Mouse (Mus musculus) hindbrain, postnatal 0 days (tissue): ENCODE results near the gene Luc7l3. TPM values are rescaled to one million over a fixed set of nuclear protein-coding genes. Genes with fewer than 3 reads are reported as not detected.
A peak's percentile ranks its signal among the peaks of the same experiment; 100 is the strongest.

ENCODE experiments used
- ATAC-seq: fragments of 200-750 bp; cut with Nextera tagmentation; 2 replicates; pipeline ENCODE4 v1.8.0; 2017; ENCODE audit warnings: mild to moderate bottlenecking, moderate TSS enrichment, moderate library complexity
- DNase-seq: peaks from one replicate; pipeline ENCODE4 v3.0.0-alpha.2; 2015; ENCODE audit warnings: low spot score
- H3K27ac ChIP-seq: fragments of 300-500 bp; sonication (generic); 2 replicates; pipeline ENCODE4 v1.5.1; 2014; ENCODE audit warnings: mild to moderate bottlenecking
- H3K27me3 ChIP-seq: fragments of 300-500 bp; sonication (generic); 2 replicates; pipeline ENCODE4 v1.6.1; 2014; ENCODE audit warnings: low read length, mixed read lengths; ENCODE audit not compliant: insufficient read depth
- H3K36me3 ChIP-seq: fragments of 300-500 bp; sonication (generic); 2 replicates; pipeline ENCODE4 v1.6.1; 2014; ENCODE audit warnings: low read length, mixed read lengths; ENCODE audit not compliant: insufficient read depth
- H3K4me1 ChIP-seq: fragments of 300-500 bp; sonication (generic); 2 replicates; pipeline ENCODE4 v1.6.1; 2014; ENCODE audit warnings: antibody characterized with exemption, low read length, mixed read lengths; ENCODE audit not compliant: insufficient read depth
- H3K4me2 ChIP-seq: fragments of 300-500 bp; sonication (generic); 2 replicates; pipeline ENCODE4 v1.6.1; 2014; ENCODE audit warnings: low read depth, mild to moderate bottlenecking, low read length, moderate library complexity, mixed read lengths
- H3K4me3 ChIP-seq: fragments of 300-500 bp; sonication (generic); 2 replicates; pipeline ENCODE4 v1.5.1; 2014; ENCODE audit warnings: low read length
- H3K9ac ChIP-seq: fragments of 300-500 bp; sonication (generic); replicated peaks from 2 replicates; pipeline ENCODE4 v1.6.1; 2014; ENCODE audit warnings: mild to moderate bottlenecking, low read length, moderate library complexity, mixed read lengths
- H3K9me3 ChIP-seq: fragments of 300-500 bp; sonication (generic); 2 replicates; pipeline ENCODE4 v1.6.1; 2016; ENCODE audit warnings: low read length, mixed read lengths
- CTCF ChIP-seq: IDR thresholded peaks from 2 replicates; pipeline ENCODE4 v1.5.1; 2016; ENCODE audit warnings: antibody characterized with exemption, control low read depth, low read depth
- WGBS: fragments of 180-500 bp; shearing (Covaris S2); extraction: QIAGEN DNeasy Blood & Tissue Kit; methylation state at CpG from one replicate; pipeline ENCODE4 v1.1.7; 2014; 5-methylcytosine and 5-hydroxymethylcytosine counted together
- polyA plus RNA-seq: library from polyadenylated mRNA; unstranded; fragments of >200 nt; fragmentation: Nextera tagmentation; extraction: Ambion mirVana; gene quantifications from 2 replicates; pipeline ENCODE4 v1.2.1, GENCODE M21; 2015
- total RNA-seq: library from RNA; depleted of rRNA; stranded (reverse); fragments of >200 nt; gene quantifications from 2 replicates; pipeline ENCODE4 v1.2.3, GENCODE M21; 2014

Gene Luc7l3
- total and polyA plus RNA-seq, 2 experiments from 2014 or later: 44.3 to 101 TPM

GRCm38 (mm10) chr11:94345926-94346325 is 24.1 kb upstream of the Luc7l3 start:
- no peak overlapping the region for H3K9ac ChIP-seq
- ATAC-seq (no peak), DNase-seq (no peak)
- 82% methylated on average over 10 of the region's 10 CpGs for WGBS
- no peaks in the 10 kb centered on the region for H3K9me3 ChIP-seq
- TF ChIP-seq CTCF: no peak
- H3K4me2 ChIP-seq: no peak overlapping the region
- peaks cover 10% of the 10 kb centered on the region for H3K4me1 ChIP-seq
- H3K36me3 ChIP-seq: no peaks in the 10 kb centered on the region
- H3K4me3 ChIP-seq: no peak overlapping the region
- H3K27me3 ChIP-seq: no peaks in the 10 kb centered on the region
- H3K27ac ChIP-seq: no peak overlapping the region

- H3K27ac ChIP-seq: peak overlapping the region; percentile 56; the same call in 1 of the 2 replicates
These were observed 22.7 kb upstream of the Luc7l3 start for GRCm38 (mm10) chr11:94344470-94344869.

GRCm38 (mm10) chr11:94343955-94344358 is 22.2 kb upstream of the Luc7l3 start:
- Histone ChIP-seq H3K27me3 (no peaks in the 10 kb centered on the region), H3K36me3 (peaks cover 10% of the 10 kb centered on the region), H3K4me2 (no peak overlapping the region), H3K27ac (peak overlapping the region; percentile 56), H3K9me3 (no peaks in the 10 kb centered on the region), H3K4me3 (no peak overlapping the region), H3K9ac (no peak overlapping the region), H3K4me1 (peaks cover 10% of the 10 kb centered on the region)
- ATAC-seq (no peak), DNase-seq (peak; percentile 60)
- 13% methylated on average over 5 of the region's 5 CpGs for WGBS
- no peak for TF ChIP-seq CTCF

More at GRCm38 (mm10) chr11:94344470-94344869, 22.7 kb upstream of the Luc7l3 start:
- H3K27me3 ChIP-seq: no peaks in the 10 kb centered on the region
- H3K36me3 ChIP-seq: peaks cover 5% of the 10 kb centered on the region
- H3K9me3 ChIP-seq: no peaks in the 10 kb centered on the region
- TF ChIP-seq CTCF: no peak
- 68% methylated on average over 1 of the region's 1 CpGs for WGBS
- DNase-seq: no peak
- peaks cover 10% of the 10 kb centered on the region for H3K4me1 ChIP-seq
- no peak overlapping the region for H3K9ac ChIP-seq
- no peak overlapping the region for H3K4me2 ChIP-seq
- no peak overlapping the region for H3K4me3 ChIP-seq
- ATAC-seq: no peak

GRCm38 (mm10) chr11:94342114-94342905 is 20.5 kb upstream of the Luc7l3 start:
- Histone ChIP-seq H3K27ac (no peak overlapping the region), H3K4me3 (no peak overlapping the region), H3K9me3 (no peaks in the 10 kb centered on the region), H3K9ac (0 out of 2 replicates have a peak overlapping the region, but pooled peaks have one; percentile 5), H3K4me2 (no peak overlapping the region), H3K36me3 (peaks cover 23% of the 10 kb centered on the region), H3K27me3 (no peaks in the 10 kb centered on the region), H3K4me1 (peaks cover 10% of the 10 kb centered on the region)
- 22% methylated on average over 13 of the region's 13 CpGs for WGBS
- TF ChIP-seq CTCF: no peak
- peak; percentile 28 for DNase-seq
- no peak for ATAC-seq

- no peak overlapping the region for H3K4me3 ChIP-seq
- H3K27me3 ChIP-seq: no peaks in the 10 kb centered on the region
- no peaks in the 10 kb centered on the region for H3K9me3 ChIP-seq
- TF ChIP-seq CTCF: no peak
- no peak for ATAC-seq
- peaks cover 23% of the 10 kb centered on the region for H3K36me3 ChIP-seq
- H3K4me2 ChIP-seq: no peak overlapping the region
- DNase-seq: no peak
- H3K9ac ChIP-seq: 0 out of 2 replicates have a peak overlapping the region, but pooled peaks have one; percentile 5
- H3K27ac ChIP-seq: no peak overlapping the region
- H3K4me1 ChIP-seq: peaks cover 10% of the 10 kb centered on the region
- 54% methylated on average over 10 of the region's 10 CpGs for WGBS
These were observed 19.5 kb upstream of the Luc7l3 start for GRCm38 (mm10) chr11:94340948-94341933.

GRCm38 (mm10) chr11:94339732-94340585 is 18.2 kb upstream of the Luc7l3 start:
- ATAC-seq (peak; percentile 90), DNase-seq (peak; percentile 92)
- no peak overlapping the region for H3K27ac ChIP-seq
- peak; percentile 86 for TF ChIP-seq CTCF
- H3K4me1 ChIP-seq: peaks cover 10% of the 10 kb centered on the region
- WGBS: 56% methylated on average over 18 of the region's 18 CpGs
- H3K36me3 ChIP-seq: peaks cover 23% of the 10 kb centered on the region
- H3K4me2 ChIP-seq: no peak overlapping the region
- no peaks in the 10 kb centered on the region for H3K9me3 ChIP-seq
- H3K4me3 ChIP-seq: no peak overlapping the region
- no peaks in the 10 kb centered on the region for H3K27me3 ChIP-seq
- no peak overlapping the region for H3K9ac ChIP-seq
